Mouse (Mus musculus): Measurements from ENCODE around the gene Kcns3. TPM values are rescaled to one million over a fixed set of nuclear protein-coding genes. Genes with fewer than 3 reads are reported as not detected.

The Kcns3 gene
- 0.22 and 0.38 TPM in 2 replicates for polyA plus RNA-seq (2014; fragmentation: Nextera tagmentation; extraction: Ambion mirVana)

DNA sequence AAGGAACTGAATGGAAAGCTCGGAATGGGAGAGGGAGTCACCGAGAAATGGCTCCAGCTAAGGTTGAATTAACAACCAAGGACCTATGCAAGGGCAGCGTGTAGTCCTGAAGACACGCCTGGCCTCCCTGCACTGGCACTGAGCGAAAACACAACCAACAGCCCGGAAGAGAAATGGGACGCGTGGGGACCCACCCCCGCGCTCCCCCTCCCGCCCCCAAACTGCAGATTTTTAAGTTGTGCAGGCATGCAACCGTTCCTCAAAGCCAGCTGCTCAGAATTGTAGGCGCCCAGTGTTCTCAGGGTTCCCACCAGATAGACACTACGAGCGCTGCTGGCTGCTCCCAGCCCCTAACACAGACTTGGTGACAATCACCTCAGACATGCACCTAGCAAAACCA is at the start of gene Kcns3:
Kcns3 (minus strand) TSS at position 42 of the 400 bp plus-strand sequence.
- Histone ChIP-seq H3K4me3 (ENCODE audit: low read depth, low read length) (peak within 1 kb of the TSS; percentile 59), H3K36me3 (ENCODE audit: control insufficient read depth, insufficient read depth, low read length) (no peaks in the 10 kb centered on the region), H3K4me1 (replicated peaks; ENCODE audit: control insufficient read depth, insufficient read depth, low read length) (0 out of 2 replicates have a peak, but pooled peaks cover 2% of the 10 kb centered on the region), H3K27ac (ENCODE audit: low read depth, low read length) (no peak within 1 kb of the TSS), H3K27me3 (ENCODE audit: control insufficient read depth, insufficient read depth, low read length) (peaks cover 28% of the 10 kb centered on the region), H3K9ac (ENCODE audit: low read depth, low read length) (peak within 1 kb of the TSS; percentile 44), H3K9me3 (ENCODE audit: control insufficient read depth, low read length) (no peaks in the 10 kb centered on the region), H3K4me2 (replicated peaks; ENCODE audit: low read depth, low read length) (peak within 1 kb of the TSS; percentile 99)
- WGBS: 24% methylated on average over 15 of the region's 15 CpGs
- DNase-seq (ENCODE audit: low spot score): no peak
- ATAC-seq (ENCODE audit: low FRiP score): no peak

DNA sequence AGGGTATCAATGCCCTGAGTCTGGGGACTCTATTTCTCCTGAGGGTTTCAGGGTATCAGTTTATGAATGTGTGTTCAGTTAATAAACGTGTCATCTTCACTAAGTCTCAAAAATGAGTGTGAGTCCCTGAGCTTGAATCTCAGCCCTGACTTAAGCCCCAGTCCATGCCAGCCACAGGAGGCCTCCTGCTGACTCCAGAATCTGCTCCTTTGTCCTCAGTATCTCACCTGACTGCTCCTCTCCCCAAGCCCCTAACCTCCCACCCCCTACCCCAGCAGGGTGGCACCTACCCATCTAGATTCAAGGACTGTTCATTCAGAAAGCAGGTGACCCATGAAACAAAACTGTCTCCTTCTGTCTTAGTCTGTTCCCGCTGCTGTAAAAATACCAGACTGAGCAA is 47.7 kb upstream of the Kcns3 start:
- H3K9ac ChIP-seq (ENCODE audit: low read depth, low read length): no peak overlapping the region

DNA sequence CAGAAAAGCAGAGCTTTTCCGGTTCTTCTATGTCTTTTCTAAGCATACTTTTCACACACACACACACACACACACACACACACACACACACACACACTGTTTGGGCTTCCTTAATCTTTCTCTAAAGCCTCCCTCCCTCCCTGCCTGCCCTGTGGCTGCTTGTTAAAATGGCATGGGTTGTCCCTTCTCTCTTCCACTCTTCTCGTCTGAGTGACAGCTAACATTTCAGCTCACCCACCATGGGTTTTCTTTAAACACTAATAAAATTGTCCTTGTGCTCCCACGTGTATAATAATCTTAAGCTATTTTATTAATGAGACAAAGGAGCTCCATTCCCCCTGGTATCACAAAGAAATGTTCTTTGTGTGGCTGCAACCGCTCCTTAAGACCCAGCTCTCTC is 47.2 kb upstream of the Kcns3 start:
- Histone ChIP-seq H3K9ac (ENCODE audit: low read depth, low read length) (no peak overlapping the region), H3K4me2 (replicated peaks; ENCODE audit: low read depth, low read length) (no peak overlapping the region), H3K27ac (ENCODE audit: low read depth, low read length) (no peak overlapping the region), H3K4me1 (replicated peaks; ENCODE audit: control insufficient read depth, insufficient read depth, low read length) (no peaks in the 10 kb centered on the region), H3K27me3 (ENCODE audit: control insufficient read depth, insufficient read depth, low read length) (no peaks in the 10 kb centered on the region), H3K4me3 (ENCODE audit: low read depth, low read length) (no peak overlapping the region), H3K36me3 (ENCODE audit: control insufficient read depth, insufficient read depth, low read length) (no peaks in the 10 kb centered on the region), H3K9me3 (ENCODE audit: control insufficient read depth, low read length) (no peaks in the 10 kb centered on the region)
- WGBS: 35% methylated on average over 4 of the region's 4 CpGs
- no peak for DNase-seq (ENCODE audit: low spot score)
- no peak for ATAC-seq (ENCODE audit: low FRiP score)

More for the DNA sequence above, 47.7 kb upstream of the Kcns3 start:
- Histone ChIP-seq H3K27ac (ENCODE audit: low read depth, low read length) (no peak overlapping the region), H3K27me3 (ENCODE audit: control insufficient read depth, insufficient read depth, low read length) (no peaks in the 10 kb centered on the region), H3K36me3 (ENCODE audit: control insufficient read depth, insufficient read depth, low read length) (no peaks in the 10 kb centered on the region), H3K4me2 (replicated peaks; ENCODE audit: low read depth, low read length) (no peak overlapping the region), H3K4me1 (replicated peaks; ENCODE audit: control insufficient read depth, insufficient read depth, low read length) (no peaks in the 10 kb centered on the region), H3K9me3 (ENCODE audit: control insufficient read depth, low read length) (no peaks in the 10 kb centered on the region), H3K4me3 (ENCODE audit: low read depth, low read length) (no peak overlapping the region)
- 38% methylated on average over 2 of the region's 2 CpGs for WGBS
- no peak for DNase-seq (ENCODE audit: low spot score)
- no peak for ATAC-seq (ENCODE audit: low FRiP score)

DNA sequence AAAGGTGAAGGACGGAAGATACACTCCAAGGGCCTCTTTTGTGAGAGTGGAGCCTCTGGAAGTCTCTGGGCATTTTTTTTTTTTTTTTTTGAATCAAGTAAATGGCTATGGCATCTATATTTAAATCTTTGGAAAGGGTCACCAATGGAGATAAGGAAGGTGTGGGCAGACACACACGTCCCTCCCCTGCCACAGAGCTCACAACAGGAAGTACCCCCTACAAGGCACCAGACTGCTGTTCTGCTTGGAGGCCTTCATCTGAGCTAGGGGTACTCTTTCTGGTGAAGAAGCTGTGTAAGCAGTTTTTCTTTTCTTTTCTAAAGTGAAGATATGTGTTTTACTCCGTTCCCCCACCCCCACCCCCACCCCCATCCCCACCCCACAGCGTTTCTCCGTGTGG is 46.0 kb upstream of the Kcns3 start:
- Histone ChIP-seq H3K4me2 (replicated peaks; ENCODE audit: low read depth, low read length) (no peak overlapping the region), H3K4me3 (ENCODE audit: low read depth, low read length) (no peak overlapping the region), H3K27ac (ENCODE audit: low read depth, low read length) (no peak overlapping the region), H3K4me1 (replicated peaks; ENCODE audit: control insufficient read depth, insufficient read depth, low read length) (no peaks in the 10 kb centered on the region), H3K36me3 (ENCODE audit: control insufficient read depth, insufficient read depth, low read length) (no peaks in the 10 kb centered on the region), H3K9me3 (ENCODE audit: control insufficient read depth, low read length) (no peaks in the 10 kb centered on the region), H3K9ac (ENCODE audit: low read depth, low read length) (no peak overlapping the region), H3K27me3 (ENCODE audit: control insufficient read depth, insufficient read depth, low read length) (no peaks in the 10 kb centered on the region)
- DNase-seq (ENCODE audit: low spot score) (no peak), ATAC-seq (ENCODE audit: low FRiP score) (peak; percentile 30; the same call in 1 of the 2 replicates)
- WGBS: 41% methylated on average over 5 of the region's 5 CpGs

DNA sequence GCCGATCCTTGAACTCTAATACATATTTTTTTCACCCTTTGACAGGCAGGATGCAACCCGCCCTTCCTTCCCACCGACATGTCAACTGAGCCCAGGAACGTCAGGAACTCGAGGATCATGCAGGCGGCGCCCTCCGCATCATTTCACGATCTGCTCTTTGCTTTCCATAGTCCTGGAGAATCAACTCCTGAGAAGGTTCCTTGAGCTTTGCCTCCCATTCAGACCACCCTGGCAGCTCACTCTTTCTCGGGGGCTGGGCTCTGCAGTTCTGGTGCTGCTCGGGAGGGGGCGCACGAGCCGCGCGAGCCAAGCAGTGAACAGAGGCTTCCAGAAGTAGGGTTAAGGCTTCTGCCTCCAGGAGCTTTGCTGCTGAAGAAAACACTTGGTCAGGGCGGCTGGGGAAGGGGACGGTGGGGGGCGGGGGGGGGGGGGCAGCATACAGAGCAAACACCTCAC is 45.3 kb upstream of the Kcns3 start:
- no peak overlapping the region for H3K4me3 ChIP-seq (ENCODE audit: low read depth, low read length)
- ATAC-seq (ENCODE audit: low FRiP score) (peak; percentile 84), DNase-seq (ENCODE audit: low spot score) (peak; percentile 86)
- H3K4me2 ChIP-seq (replicated peaks; ENCODE audit: low read depth, low read length): no peak overlapping the region
- no peaks in the 10 kb centered on the region for H3K4me1 ChIP-seq (replicated peaks; ENCODE audit: control insufficient read depth, insufficient read depth, low read length)
- H3K9ac ChIP-seq (ENCODE audit: low read depth, low read length): no peak overlapping the region
- H3K9me3 ChIP-seq (ENCODE audit: control insufficient read depth, low read length): no peaks in the 10 kb centered on the region
- 11% methylated on average over 17 of the region's 19 CpGs for WGBS
- H3K27me3 ChIP-seq (ENCODE audit: control insufficient read depth, insufficient read depth, low read length): no peaks in the 10 kb centered on the region
- no peaks in the 10 kb centered on the region for H3K36me3 ChIP-seq (ENCODE audit: control insufficient read depth, insufficient read depth, low read length)
- H3K27ac ChIP-seq (ENCODE audit: low read depth, low read length): no peak overlapping the region

DNA sequence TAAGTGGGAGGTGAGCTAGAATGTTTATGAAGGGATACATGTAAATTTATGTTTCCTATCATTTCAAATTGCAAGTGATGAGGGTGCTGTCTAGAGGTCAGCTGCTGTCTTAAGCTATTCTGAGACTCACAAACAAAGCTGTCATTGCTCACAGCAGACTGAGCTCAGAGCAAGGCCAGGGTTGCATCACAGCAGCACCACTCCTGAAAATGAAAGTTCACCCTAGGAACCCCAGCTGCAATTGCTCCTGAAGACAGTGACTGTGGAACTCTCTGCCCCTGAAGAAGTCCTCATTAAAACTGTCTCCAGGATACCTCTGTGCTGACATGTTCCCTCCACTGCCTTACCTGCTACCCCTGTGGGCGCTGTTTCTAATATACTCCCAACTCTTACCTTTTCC is 44.2 kb upstream of the Kcns3 start:
- 81% methylated on average over 1 of the region's 1 CpGs for WGBS
- no peak overlapping the region for H3K9ac ChIP-seq (ENCODE audit: low read depth, low read length)
- DNase-seq (ENCODE audit: low spot score) (no peak), ATAC-seq (ENCODE audit: low FRiP score) (no peak)
- H3K4me3 ChIP-seq (ENCODE audit: low read depth, low read length): no peak overlapping the region
- no peak overlapping the region for H3K27ac ChIP-seq (ENCODE audit: low read depth, low read length)
- H3K4me1 ChIP-seq (replicated peaks; ENCODE audit: control insufficient read depth, insufficient read depth, low read length): no peaks in the 10 kb centered on the region
- no peaks in the 10 kb centered on the region for H3K9me3 ChIP-seq (ENCODE audit: control insufficient read depth, low read length)
- H3K36me3 ChIP-seq (ENCODE audit: control insufficient read depth, insufficient read depth, low read length): no peaks in the 10 kb centered on the region
- H3K27me3 ChIP-seq (ENCODE audit: control insufficient read depth, insufficient read depth, low read length): no peaks in the 10 kb centered on the region
- no peak overlapping the region for H3K4me2 ChIP-seq (replicated peaks; ENCODE audit: low read depth, low read length)

DNA sequence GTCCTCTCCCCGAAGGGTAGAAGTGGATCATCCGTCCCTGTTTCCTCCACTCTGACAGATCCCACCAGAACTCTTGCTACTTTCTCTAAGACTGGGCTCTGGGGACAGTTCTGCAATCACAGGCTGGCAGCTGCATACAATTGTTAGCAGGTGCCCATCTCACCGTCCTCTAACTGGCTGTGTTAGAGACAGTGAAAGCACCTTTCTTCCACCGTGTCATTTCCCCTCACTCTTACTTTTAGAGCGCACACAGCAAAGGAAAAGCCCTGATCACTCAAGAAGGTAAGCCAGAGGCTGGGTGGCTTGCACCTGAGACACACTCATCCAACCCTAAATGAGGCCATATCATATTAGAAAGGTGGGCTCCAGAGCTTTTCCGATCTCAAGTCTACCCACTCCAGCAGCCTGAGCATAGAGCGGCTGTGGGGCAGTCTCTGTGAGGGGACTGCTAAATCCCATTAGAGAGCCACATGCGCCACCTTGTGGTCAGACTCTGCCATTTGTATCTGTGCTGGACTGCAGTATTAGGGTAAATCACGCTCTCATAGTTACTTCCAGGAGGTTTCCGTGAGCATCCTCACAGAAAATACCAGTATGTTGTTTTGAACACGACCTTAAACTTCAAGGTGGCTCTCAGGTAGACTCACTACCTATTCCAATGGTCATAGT is 27.8 kb upstream of the Kcns3 start:
- ATAC-seq (ENCODE audit: low FRiP score) (peak; percentile 91), DNase-seq (ENCODE audit: low spot score) (peak; percentile 92)
- Histone ChIP-seq H3K9me3 (ENCODE audit: control insufficient read depth, low read length) (no peaks in the 10 kb centered on the region), H3K4me1 (replicated peaks; ENCODE audit: control insufficient read depth, insufficient read depth, low read length) (no peaks in the 10 kb centered on the region), H3K27me3 (ENCODE audit: control insufficient read depth, insufficient read depth, low read length) (no peaks in the 10 kb centered on the region), H3K27ac (ENCODE audit: low read depth, low read length) (no peak overlapping the region), H3K9ac (ENCODE audit: low read depth, low read length) (0 out of 2 replicates have a peak overlapping the region, but pooled peaks have one; percentile 7), H3K36me3 (ENCODE audit: control insufficient read depth, insufficient read depth, low read length) (no peaks in the 10 kb centered on the region), H3K4me3 (ENCODE audit: low read depth, low read length) (no peak overlapping the region), H3K4me2 (replicated peaks; ENCODE audit: low read depth, low read length) (no peak overlapping the region)
- 30% methylated on average over 11 of the region's 11 CpGs for WGBS

DNA sequence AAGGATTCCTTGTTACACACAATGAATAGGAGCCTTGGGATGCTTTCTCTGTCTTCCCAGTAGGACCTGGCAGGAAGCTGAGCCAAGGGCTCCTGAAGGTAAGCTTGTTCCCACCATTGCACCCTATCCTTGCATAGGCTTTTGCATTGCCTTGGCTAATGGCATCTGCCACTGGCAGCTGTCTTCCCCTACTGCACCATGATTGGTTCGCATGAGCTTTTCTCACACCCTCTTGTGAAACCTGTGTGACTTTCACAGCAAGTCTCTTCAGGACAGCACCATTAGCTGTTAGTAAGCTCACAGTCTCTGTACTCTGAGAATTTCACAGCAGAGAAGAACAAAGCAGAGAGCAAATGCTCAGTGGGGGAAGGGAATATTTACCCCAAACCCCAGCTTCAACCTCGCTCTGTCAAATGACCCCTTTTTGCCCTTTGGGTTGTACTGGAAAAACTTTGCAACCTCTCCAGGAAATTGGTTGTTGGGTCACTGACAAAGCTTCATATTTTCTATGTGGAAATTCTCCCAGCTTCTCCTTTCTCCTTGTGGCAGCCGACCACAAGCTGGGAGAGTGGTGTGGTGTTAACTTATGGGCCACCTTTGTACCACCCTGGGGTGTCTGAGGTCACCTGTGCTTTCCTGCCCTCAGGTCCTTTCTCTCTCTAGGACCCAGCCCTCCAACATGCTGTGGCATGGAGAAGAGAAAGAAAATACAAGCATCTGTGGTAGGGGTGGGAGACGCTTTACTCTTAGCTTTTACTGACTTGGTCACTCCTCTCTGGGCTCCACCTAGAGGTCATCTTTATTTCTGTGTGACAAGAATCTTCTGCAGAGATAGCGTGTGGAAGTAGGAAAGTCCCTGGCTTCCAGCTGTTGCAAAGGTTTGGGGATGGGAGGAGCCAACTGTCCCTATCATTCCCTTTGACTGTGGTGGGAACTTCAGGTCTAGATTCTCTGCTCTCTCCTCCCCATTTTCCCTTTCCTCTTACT is 26.8 kb upstream of the Kcns3 start:
- no peaks in the 10 kb centered on the region for H3K36me3 ChIP-seq (ENCODE audit: control insufficient read depth, insufficient read depth, low read length)
- H3K27ac ChIP-seq (ENCODE audit: low read depth, low read length): no peak overlapping the region
- no peaks in the 10 kb centered on the region for H3K27me3 ChIP-seq (ENCODE audit: control insufficient read depth, insufficient read depth, low read length)
- H3K9ac ChIP-seq (ENCODE audit: low read depth, low read length): no peak overlapping the region
- 59% methylated on average over 5 of the region's 5 CpGs for WGBS
- no peaks in the 10 kb centered on the region for H3K4me1 ChIP-seq (replicated peaks; ENCODE audit: control insufficient read depth, insufficient read depth, low read length)
- peak; percentile 5 for DNase-seq (ENCODE audit: low spot score)
- no peak overlapping the region for H3K4me2 ChIP-seq (replicated peaks; ENCODE audit: low read depth, low read length)
- no peak for ATAC-seq (ENCODE audit: low FRiP score)
- no peaks in the 10 kb centered on the region for H3K9me3 ChIP-seq (ENCODE audit: control insufficient read depth, low read length)
- H3K4me3 ChIP-seq (ENCODE audit: low read depth, low read length): no peak overlapping the region

Measured in hindbrain, embryonic 11.5 days (tissue).